Mouse (Mus musculus): Measurements from ENCODE around the gene Plac8. TPM values are rescaled to one million over a fixed set of nuclear protein-coding genes. Genes with fewer than 3 reads are reported as not detected.
A peak's percentile ranks its signal among the peaks of the same experiment; 100 is the strongest.

Gene Plac8
- polyA plus RNA-seq, 1 experiment: 6.7 TPM

DNA sequence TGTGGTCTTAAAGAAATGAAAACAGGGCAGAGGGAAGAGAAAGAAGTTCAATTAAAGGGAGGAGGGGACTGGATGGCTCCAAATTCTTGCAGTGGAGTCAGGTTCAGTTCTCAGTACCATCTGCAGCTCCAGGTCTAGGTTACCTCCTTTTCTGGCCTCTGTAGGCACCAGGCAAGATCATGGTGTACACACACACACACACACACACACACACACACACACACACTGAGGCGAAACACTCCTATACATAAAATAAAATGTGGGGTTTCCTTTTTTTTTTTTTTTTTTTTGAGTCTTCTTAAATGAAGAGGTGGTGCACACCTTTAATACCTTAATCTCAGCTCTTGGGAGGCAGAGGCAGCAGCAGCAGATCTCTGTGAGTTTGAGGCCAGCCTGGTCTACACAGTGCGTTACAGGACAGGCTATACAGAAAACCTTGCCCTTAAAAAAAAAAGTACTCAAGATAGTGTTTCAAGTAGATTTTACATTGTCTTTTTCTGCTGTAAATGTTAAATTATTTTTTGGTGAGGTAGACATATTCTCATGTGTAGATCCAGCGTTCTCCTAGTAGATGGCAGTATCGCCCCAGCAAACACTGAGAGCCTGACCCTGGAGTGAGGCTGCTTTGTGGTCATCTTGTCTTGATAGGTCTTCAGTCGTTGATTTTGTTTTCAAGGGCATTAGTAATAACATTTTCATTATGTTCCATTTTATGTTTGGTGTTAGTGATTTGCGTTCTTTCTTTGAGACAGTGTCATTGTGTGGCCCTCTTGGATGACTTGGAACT, 25.6 kb downstream of the Plac8 start:
- DNase-seq (ENCODE audit: extremely low spot score in 1 of 2, low spot score in 1 of 2): no peak

DNA sequence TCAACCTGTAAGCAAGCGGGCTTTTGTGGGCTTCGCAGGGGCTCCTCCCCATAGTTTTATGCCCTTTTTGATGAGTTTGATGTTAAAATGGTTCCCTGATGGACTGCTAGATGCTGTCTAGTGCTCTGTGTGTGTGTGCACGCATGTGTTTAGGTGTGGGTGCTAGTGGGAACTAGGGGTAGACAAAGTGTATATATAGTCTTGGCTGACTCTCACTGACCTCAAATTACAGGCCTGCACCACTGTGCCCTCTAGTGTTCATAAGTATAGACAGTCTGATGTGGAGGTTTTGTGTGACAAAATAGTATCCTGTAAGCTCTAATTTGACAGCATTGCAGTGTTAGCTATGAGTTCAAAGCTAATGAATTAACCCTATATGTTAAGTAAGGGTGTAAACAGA, 35.4 kb downstream of the Plac8 start:
- DNase-seq (ENCODE audit: extremely low spot score in 1 of 2, low spot score in 1 of 2): peak in 1 of 2 experiments; percentile 62

DNA sequence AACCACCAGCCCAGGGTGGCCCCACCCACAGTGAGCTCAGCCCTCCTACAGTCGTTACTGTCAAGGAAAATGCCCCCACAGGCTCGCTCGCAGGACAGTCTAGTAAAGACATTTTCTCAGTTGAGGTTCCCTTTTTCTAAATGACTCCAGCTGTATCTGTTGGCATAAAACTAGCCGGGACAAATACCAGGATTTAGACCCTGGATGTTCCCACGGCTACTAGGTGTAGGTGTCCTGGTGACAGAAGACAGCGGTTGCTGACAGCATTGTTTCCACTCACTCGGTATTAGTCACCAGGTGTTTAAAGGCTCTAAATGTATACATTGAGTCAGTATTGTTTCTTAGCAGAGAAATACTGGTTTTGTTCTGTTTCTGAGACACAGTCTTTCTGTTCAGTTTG, 36.2 kb downstream of the Plac8 start:
- peak in 1 of 2 experiments; percentile 7 for DNase-seq (ENCODE audit: extremely low spot score in 1 of 2, low spot score in 1 of 2)

DNA sequence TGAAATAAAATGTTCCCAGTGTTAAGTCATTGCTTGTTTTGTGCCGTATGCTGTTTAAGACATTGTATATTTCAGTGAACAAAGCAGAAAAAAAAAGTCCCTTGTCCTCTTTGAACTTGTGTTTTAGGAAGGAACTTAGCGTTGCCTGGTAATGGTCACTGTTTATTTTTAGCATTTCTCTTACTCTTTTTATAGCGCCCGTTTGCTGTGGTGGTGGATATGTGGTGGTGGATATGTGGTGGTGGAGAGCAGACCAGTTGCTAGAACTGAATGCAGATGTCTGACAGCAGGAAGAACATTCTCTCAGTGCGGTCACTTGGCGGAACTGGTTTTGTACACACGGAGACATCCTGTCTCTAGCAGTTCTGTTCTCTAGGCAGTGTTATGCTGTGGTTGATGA, 45.9 kb downstream of the Plac8 start:
- peak in 1 of 2 experiments; percentile 11 for DNase-seq (ENCODE audit: extremely low spot score in 1 of 2, low spot score in 1 of 2)

DNA sequence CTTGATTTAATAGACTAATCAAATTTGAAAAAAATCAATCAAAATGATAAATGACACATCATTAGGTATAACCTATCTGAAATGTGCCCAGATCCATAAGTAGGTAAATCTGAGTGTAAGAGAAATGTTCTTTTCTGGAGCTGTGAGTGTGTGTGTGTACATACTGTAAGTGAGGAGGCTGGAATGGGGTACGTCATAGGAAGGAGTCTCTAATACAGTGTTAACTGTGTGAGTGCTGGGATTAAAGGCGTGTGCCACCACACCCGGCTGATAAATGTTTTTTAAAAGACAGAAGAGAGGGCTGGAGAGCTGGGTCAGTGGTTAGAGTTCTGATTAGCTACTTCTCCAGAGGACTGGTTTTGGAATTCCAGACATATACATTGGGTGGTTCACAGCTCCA, 46.4 kb downstream of the Plac8 start:
- no peak for DNase-seq (ENCODE audit: extremely low spot score in 1 of 2, low spot score in 1 of 2)

DNA sequence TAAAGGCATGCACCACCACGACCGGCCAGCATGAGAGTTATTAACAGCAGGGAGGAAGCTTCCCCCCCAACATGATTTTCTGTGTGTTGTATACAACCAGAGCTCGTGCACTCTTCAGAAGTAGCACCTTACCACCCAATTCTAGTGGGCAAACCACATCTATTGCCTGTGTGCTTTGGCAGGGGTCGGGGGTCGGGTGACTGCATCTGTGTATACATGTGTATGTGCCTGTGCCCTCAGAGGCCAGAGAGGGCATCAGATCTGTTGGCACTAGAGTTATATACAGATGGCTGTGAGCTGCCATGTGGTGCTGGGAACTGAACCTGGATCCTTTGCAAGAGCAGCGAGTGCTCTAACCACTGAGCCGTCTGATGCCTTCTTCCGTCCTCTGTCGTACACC, 47.1 kb downstream of the Plac8 start:
- DNase-seq (ENCODE audit: extremely low spot score in 1 of 2, low spot score in 1 of 2): no peak

DNA sequence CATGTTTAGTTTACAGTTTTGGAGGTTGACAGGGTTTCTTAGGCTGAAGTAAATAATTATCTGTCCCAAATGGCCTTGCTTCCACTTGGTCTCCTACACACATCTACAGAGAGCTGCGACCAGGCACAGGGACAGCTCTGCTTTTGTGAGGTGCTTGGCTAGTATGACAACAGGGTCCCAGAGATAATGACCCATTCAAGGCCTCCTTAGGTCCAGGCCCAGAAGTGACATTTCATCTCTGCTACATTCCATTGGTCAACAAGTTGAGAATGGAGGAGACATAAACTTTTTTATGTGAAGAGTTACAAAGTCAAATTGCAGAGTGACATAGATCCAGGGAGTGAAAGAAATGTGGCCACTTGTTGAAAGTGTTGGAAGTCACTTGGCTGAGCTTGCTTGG, 48.7 kb downstream of the Plac8 start:
- DNase-seq (ENCODE audit: extremely low spot score in 1 of 2, low spot score in 1 of 2): no peak

DNA sequence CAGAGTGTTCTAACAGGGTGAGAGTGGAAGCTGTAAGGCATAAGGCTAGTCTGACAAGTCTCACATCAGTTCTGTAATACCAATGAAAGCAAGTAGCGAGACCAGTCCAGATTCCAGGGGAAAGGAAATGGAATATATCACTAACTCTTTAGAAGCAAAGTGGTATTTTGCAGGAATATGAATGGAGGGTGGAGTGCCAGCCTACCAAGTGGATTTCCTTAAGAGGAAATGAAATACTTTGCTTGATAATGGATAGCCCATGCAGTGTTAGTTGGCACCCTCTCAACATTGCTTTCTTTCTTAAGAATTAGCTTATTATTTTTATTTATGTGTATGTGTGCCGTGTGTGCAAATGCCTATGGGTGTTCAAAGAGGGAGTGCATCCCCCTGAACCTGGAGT, 51.8 kb downstream of the Plac8 start:
- no peak for DNase-seq (ENCODE audit: extremely low spot score in 1 of 2, low spot score in 1 of 2)

DNA sequence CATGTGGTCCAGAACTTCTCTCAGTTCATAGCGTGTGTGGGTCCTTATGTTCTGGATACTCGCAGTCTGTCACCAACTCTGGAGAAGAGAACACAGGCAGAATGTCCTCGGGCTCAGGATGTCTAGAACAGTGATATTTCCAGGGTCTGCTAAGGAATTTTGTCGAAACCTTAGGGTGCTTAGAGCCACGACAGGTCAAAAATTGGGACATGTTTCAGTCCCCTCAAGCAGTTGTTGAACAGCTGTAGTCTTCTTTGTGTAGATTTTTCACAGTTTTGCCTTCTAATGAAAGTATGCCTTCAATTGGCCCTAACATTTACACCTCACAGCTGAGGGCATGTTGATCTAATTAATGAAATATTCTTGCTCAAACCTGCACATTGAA, 53.0 kb downstream of the Plac8 start:
- no peak for DNase-seq (ENCODE audit: extremely low spot score in 1 of 2, low spot score in 1 of 2)

DNA sequence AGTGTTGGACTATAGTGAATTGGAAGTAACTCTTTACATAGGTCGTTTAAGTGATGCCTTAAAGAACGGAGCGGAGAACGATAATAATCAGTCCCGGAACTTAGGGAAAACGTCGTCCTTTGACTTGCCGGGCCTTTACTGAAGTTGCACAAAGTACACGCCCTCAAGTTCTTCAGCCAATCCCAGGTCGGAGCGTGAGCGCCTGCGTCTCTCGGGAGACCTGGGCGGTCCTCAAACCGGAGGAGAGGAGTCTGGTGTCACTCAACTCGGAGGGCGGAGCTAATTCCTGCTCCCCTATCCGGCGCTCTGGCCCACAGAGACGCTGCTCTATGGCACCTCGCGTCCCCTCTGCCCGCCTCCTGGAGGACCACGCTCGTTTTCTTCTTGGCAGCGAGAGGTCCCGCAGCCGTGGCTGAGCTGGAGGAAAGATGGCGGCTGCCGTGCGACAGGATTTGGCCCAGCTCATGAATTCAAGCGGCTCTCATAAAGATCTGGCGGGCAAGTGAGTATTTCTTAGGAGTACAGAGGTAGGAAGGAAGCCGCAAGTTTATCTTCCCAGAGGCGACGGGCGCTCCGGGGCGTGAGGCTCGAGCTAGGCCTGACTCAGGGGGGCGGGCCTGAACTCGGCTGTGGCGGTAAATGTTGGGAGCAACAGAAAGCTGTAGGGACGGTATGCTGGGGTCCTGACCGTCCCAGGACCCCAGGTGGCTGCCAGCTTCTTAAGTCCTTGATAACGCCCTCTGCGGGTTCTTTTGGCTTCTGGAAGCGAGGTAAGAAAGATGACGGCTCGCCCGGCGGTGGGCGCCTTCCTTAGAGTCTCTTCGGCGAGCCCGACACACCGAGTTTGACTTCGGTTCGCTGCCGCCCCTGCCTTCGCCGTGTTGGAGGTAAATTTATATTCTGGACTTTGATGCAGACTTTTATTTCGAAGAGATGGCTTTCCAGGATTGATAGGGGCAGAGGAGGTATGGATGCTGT, 53.7 kb downstream of the Plac8 start, which contains the start of gene Cops4:
Cops4 (plus strand) TSS at position 261 of the 978 bp plus-strand sequence.
- DNase-seq (ENCODE audit: extremely low spot score in 1 of 2, low spot score in 1 of 2): peak; percentile 98 to 99

DNA sequence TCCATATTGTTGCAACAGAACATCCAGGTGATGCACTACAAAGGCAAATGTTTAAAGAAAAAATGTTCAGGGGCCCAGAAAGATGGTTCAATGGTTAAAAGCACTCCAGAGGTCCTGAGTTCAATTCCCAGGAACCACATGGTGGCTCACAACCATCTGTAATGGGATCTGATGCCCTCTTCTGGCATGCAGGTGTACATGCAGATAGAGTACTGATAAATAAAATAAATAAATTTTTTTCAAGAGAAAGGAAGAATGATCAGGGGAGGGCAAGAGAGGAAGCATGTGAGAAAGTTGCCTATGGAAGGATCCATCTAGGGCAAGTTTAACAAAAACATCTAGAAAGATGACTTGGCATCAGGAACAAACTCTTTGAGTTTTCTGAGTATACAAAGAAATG, 59.5 kb downstream of the Plac8 start:
- no peak for DNase-seq (ENCODE audit: extremely low spot score in 1 of 2, low spot score in 1 of 2)

DNA sequence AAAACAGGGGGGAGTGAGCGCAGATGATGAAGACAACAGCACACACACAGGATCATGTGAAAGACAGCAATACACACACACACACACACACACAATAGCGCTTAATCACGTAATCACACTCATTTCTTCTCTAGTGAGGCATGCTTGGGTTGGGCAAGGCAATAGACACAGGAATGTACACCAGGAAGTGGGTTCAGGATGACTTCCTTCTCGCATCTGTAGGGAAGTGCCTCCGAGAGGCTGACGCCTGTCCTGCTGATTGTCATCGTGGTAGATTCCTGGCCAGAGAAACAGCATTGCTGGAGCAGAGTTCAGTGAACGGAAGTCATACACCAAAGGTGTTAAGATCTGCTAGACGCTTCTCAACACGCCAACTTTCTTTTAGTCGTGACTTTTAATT, 62.8 kb downstream of the Plac8 start:
- DNase-seq (ENCODE audit: extremely low spot score in 1 of 2, low spot score in 1 of 2): no peak

Other genes with a start within 250 kb of the Plac8 start
- 123 and 126 TPM in 2 replicates for gene Sec31a, start 156.0 kb downstream of the Plac8 start, polyA plus RNA-seq (2012; rRNA removed)
- gene Lin54, start 71.6 kb downstream of the Plac8 start, polyA plus RNA-seq (2012; rRNA removed): 6.4 and 7.9 TPM in 2 replicates
- 76.6 and 83.9 TPM in 2 replicates for gene Cops4, start 53.9 kb downstream of the Plac8 start, polyA plus RNA-seq (2012; rRNA removed)
- gene Coq2, start 102.9 kb upstream of the Plac8 start, polyA plus RNA-seq (2012; rRNA removed): 137 and 149 TPM in 2 replicates
- gene Hpse, start 147.5 kb upstream of the Plac8 start, polyA plus RNA-seq (2012; rRNA removed): 2.5 TPM in 2 replicates
- gene Helq, start 226.4 kb upstream of the Plac8 start, polyA plus RNA-seq (2012; rRNA removed): 37.6 and 38.1 TPM in 2 replicates
- 46.7 and 48.2 TPM in 2 replicates for gene Mrps18c, start 226.4 kb upstream of the Plac8 start, polyA plus RNA-seq (2012; rRNA removed)
- gene Abraxas1, start 248.7 kb upstream of the Plac8 start, polyA plus RNA-seq (2012; rRNA removed): 8.4 and 8.9 TPM in 2 replicates

Measured in frontal cortex, adult 2 months (tissue).